Mouse (Mus musculus): ENCODE results near the gene Nox1. TPM values are rescaled to one million over a fixed set of nuclear protein-coding genes. Genes with fewer than 3 reads are reported as not detected.

The Nox1 gene
- polyA plus RNA-seq (2012; rRNA removed) = 0.06 TPM in 1 of 2 replicates, not detected in the other
- not detected in 2 replicates for polyA plus RNA-seq (2014; fragmentation: Nextera tagmentation; extraction: Ambion mirVana)

- Histone ChIP-seq H3K4me2 (replicated peaks; ENCODE audit: low read depth, low read length, severe bottlenecking) (no peak within 1 kb of the TSS), H3K4me1 (ENCODE audit: control insufficient read depth, insufficient read depth, low read length) (no peaks in the 10 kb centered on the region), H3K9ac (ENCODE audit: low read depth, low read length, severe bottlenecking) (no peak within 1 kb of the TSS), H3K27me3 (ENCODE audit: control insufficient read depth, insufficient read depth, low read length) (no peaks in the 10 kb centered on the region), H3K27ac (replicated peaks; ENCODE audit: low read depth, low read length) (no peak within 1 kb of the TSS), H3K36me3 (ENCODE audit: control insufficient read depth, insufficient read depth, low read length) (no peaks in the 10 kb centered on the region), H3K9me3 (ENCODE audit: control insufficient read depth, low read length) (no peaks in the 10 kb centered on the region), H3K4me3 (replicated peaks; ENCODE audit: low read length) (no peak within 1 kb of the TSS)
- no peak for TF ChIP-seq POLR2A (IDR thresholded peaks at IDR 0.05; ENCODE audit: borderline replicate concordance, extremely low read depth, insufficient read depth, insufficient read length)
- no peak for ATAC-seq (ENCODE audit: low FRiP score, low read depth)
- no peak for DNase-seq (ENCODE audit: low spot score)
- 58% methylated on average over 4 of the region's 4 CpGs for WGBS
These were observed at the start of gene Nox1 for GRCm38 (mm10) chrX:134221856-134222255. TSS of gene Nox1 (minus strand) at chrX:134221956.

GRCm38 (mm10) chrX:134262129-134262528 lies 40.4 kb upstream of the Nox1 start:
- no peak overlapping the region for H3K4me3 ChIP-seq (replicated peaks; ENCODE audit: low read length)
- H3K4me1 ChIP-seq (ENCODE audit: control insufficient read depth, insufficient read depth, low read length) = no peaks in the 10 kb centered on the region
- H3K9ac ChIP-seq (ENCODE audit: low read depth, low read length, severe bottlenecking) = no peak overlapping the region
- DNase-seq (ENCODE audit: low spot score) (no peak), ATAC-seq (ENCODE audit: low FRiP score, low read depth) (no peak)
- TF ChIP-seq POLR2A (IDR thresholded peaks at IDR 0.05; ENCODE audit: borderline replicate concordance, extremely low read depth, insufficient read depth, insufficient read length) = no peak
- H3K4me2 ChIP-seq (replicated peaks; ENCODE audit: low read depth, low read length, severe bottlenecking) = no peak overlapping the region
- H3K9me3 ChIP-seq (ENCODE audit: control insufficient read depth, low read length) = no peaks in the 10 kb centered on the region
- 52% methylated on average over 11 of the region's 11 CpGs for WGBS
- H3K27ac ChIP-seq (replicated peaks; ENCODE audit: low read depth, low read length) = no peak overlapping the region
- no peaks in the 10 kb centered on the region for H3K27me3 ChIP-seq (ENCODE audit: control insufficient read depth, insufficient read depth, low read length)
- H3K36me3 ChIP-seq (ENCODE audit: control insufficient read depth, insufficient read depth, low read length) = no peaks in the 10 kb centered on the region

GRCm38 (mm10) chrX:134261191-134261590 lies 39.4 kb upstream of the Nox1 start:
- Histone ChIP-seq H3K4me1 (ENCODE audit: control insufficient read depth, insufficient read depth, low read length) (no peaks in the 10 kb centered on the region), H3K9me3 (ENCODE audit: control insufficient read depth, low read length) (no peaks in the 10 kb centered on the region), H3K36me3 (ENCODE audit: control insufficient read depth, insufficient read depth, low read length) (no peaks in the 10 kb centered on the region), H3K9ac (ENCODE audit: low read depth, low read length, severe bottlenecking) (no peak overlapping the region), H3K27me3 (ENCODE audit: control insufficient read depth, insufficient read depth, low read length) (no peaks in the 10 kb centered on the region), H3K27ac (replicated peaks; ENCODE audit: low read depth, low read length) (no peak overlapping the region), H3K4me2 (replicated peaks; ENCODE audit: low read depth, low read length, severe bottlenecking) (no peak overlapping the region), H3K4me3 (replicated peaks; ENCODE audit: low read length) (no peak overlapping the region)
- no peak for TF ChIP-seq POLR2A (IDR thresholded peaks at IDR 0.05; ENCODE audit: borderline replicate concordance, extremely low read depth, insufficient read depth, insufficient read length)
- no peak for DNase-seq (ENCODE audit: low spot score)
- 59% methylated on average over 5 of the region's 5 CpGs for WGBS
- no peak for ATAC-seq (ENCODE audit: low FRiP score, low read depth)

DNA sequence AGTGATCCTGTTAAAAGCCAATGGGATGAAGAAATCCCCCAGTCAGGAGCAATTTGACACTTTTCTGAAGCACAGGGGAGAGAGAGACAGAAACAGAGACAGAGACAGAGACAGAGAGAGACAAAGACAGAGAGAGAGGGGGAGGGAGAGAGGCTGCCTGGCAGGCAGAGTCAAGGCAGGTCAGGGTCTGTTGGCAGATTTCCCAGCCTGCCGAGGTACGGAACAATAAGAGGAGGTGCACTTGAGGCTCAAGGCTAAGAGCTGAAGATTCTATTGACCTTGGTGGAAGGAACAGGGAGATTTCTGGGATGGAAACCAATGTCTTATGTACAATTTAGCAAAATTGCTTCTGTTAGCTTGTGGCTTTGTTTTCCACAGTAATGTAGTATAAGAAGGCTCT lies 26.4 kb upstream of the Nox1 start:
- Histone ChIP-seq H3K9ac (ENCODE audit: low read depth, low read length, severe bottlenecking) (no peak overlapping the region), H3K4me1 (ENCODE audit: control insufficient read depth, insufficient read depth, low read length) (no peaks in the 10 kb centered on the region), H3K4me2 (replicated peaks; ENCODE audit: low read depth, low read length, severe bottlenecking) (no peak overlapping the region), H3K27me3 (ENCODE audit: control insufficient read depth, insufficient read depth, low read length) (no peaks in the 10 kb centered on the region), H3K9me3 (ENCODE audit: control insufficient read depth, low read length) (no peaks in the 10 kb centered on the region), H3K4me3 (replicated peaks; ENCODE audit: low read length) (no peak overlapping the region), H3K36me3 (ENCODE audit: control insufficient read depth, insufficient read depth, low read length) (no peaks in the 10 kb centered on the region), H3K27ac (replicated peaks; ENCODE audit: low read depth, low read length) (no peak overlapping the region)
- 53% methylated on average over 2 of the region's 2 CpGs for WGBS
- ATAC-seq (ENCODE audit: low FRiP score, low read depth) = no peak
- no peak for DNase-seq (ENCODE audit: low spot score)
- TF ChIP-seq POLR2A (IDR thresholded peaks at IDR 0.05; ENCODE audit: borderline replicate concordance, extremely low read depth, insufficient read depth, insufficient read length) = no peak

GRCm38 (mm10) chrX:134245946-134246345 lies 24.2 kb upstream of the Nox1 start:
- H3K4me3 ChIP-seq (replicated peaks; ENCODE audit: low read length) = no peak overlapping the region
- no peaks in the 10 kb centered on the region for H3K36me3 ChIP-seq (ENCODE audit: control insufficient read depth, insufficient read depth, low read length)
- H3K9ac ChIP-seq (ENCODE audit: low read depth, low read length, severe bottlenecking) = no peak overlapping the region
- H3K27ac ChIP-seq (replicated peaks; ENCODE audit: low read depth, low read length) = no peak overlapping the region
- TF ChIP-seq POLR2A (IDR thresholded peaks at IDR 0.05; ENCODE audit: borderline replicate concordance, extremely low read depth, insufficient read depth, insufficient read length) = no peak
- WGBS = 92% methylated on average over 10 of the region's 10 CpGs
- no peaks in the 10 kb centered on the region for H3K4me1 ChIP-seq (ENCODE audit: control insufficient read depth, insufficient read depth, low read length)
- no peaks in the 10 kb centered on the region for H3K9me3 ChIP-seq (ENCODE audit: control insufficient read depth, low read length)
- H3K4me2 ChIP-seq (replicated peaks; ENCODE audit: low read depth, low read length, severe bottlenecking) = no peak overlapping the region
- H3K27me3 ChIP-seq (ENCODE audit: control insufficient read depth, insufficient read depth, low read length) = no peaks in the 10 kb centered on the region
- no peak for DNase-seq (ENCODE audit: low spot score)
- no peak for ATAC-seq (ENCODE audit: low FRiP score, low read depth)

DNA sequence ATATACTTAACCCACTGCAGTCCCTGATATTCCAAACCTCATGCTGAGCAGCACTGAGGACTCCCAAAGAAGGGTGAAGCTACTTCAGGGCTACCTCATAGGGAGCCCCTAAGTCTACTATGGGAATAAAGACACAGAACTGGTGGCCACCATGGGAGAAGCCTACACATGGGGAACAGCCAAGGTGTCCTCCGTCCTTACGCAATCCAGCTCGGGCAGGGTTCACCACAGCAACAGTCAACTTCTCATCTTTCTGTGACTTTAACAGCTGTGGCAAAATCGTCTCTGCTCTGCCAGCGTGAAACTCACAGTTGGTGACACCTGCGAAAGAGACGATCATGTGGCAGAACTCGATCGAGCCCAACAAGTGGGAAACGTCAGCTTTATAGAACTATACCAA lies 16.5 kb upstream of the Nox1 start:
- no peaks in the 10 kb centered on the region for H3K9me3 ChIP-seq (ENCODE audit: control insufficient read depth, low read length)
- H3K9ac ChIP-seq (ENCODE audit: low read depth, low read length, severe bottlenecking) = no peak overlapping the region
- no peak overlapping the region for H3K4me3 ChIP-seq (replicated peaks; ENCODE audit: low read length)
- no peak for ATAC-seq (ENCODE audit: low FRiP score, low read depth)
- WGBS = 92% methylated on average over 10 of the region's 10 CpGs
- no peaks in the 10 kb centered on the region for H3K27me3 ChIP-seq (ENCODE audit: control insufficient read depth, insufficient read depth, low read length)
- no peaks in the 10 kb centered on the region for H3K4me1 ChIP-seq (ENCODE audit: control insufficient read depth, insufficient read depth, low read length)
- H3K36me3 ChIP-seq (ENCODE audit: control insufficient read depth, insufficient read depth, low read length) = no peaks in the 10 kb centered on the region
- no peak for DNase-seq (ENCODE audit: low spot score)
- no peak overlapping the region for H3K27ac ChIP-seq (replicated peaks; ENCODE audit: low read depth, low read length)
- TF ChIP-seq POLR2A (IDR thresholded peaks at IDR 0.05; ENCODE audit: borderline replicate concordance, extremely low read depth, insufficient read depth, insufficient read length) = no peak
- no peak overlapping the region for H3K4me2 ChIP-seq (replicated peaks; ENCODE audit: low read depth, low read length, severe bottlenecking)

Data from limb, embryonic 14.5 days (tissue).